32 mouse cellular contexts compared by ENCODE assay signal in the genomic region with DNA sequence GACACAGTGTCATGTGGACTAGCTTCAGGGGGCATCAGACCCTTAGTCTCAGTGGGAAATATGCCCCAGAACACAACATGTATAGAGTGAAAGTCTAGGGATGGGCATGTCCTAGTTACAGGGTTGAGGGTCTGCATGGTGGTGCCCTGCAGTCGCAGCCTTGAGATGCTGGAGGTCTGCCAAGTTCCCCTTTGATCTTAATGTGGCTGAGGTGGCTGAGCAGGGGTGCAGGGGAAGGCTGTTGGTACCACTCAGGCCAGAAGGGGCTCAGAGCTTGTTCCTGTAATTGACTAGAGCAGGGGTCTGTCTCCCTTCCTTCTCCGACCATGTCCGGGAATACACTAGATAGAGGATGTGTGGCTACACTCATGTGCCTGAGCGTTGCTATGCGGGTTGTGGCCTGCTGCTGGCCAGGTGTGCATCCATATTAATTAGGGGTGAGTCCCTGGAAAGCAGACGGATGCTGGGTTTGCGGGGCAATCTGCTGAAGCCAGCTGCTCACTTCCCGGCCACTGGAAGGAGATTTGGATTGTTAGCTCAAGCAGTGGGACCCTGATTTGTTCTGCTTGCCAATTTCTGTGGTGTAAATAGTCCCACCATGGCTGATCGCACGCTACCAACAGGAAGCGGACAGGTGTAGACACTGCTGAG. TPM values are rescaled to one million over a fixed set of nuclear protein-coding genes. Genes with fewer than 3 reads are reported as not detected.
DNase-seq lines count a peak whose midpoint lies in the region; ATAC-seq and TF ChIP-seq lines count a peak whose summit lies in the region.
"Had no signal": no experiment of that assay in that cellular context is flagged by ENCODE, and none has a peak within 500 bp of the region (broad histone marks: within the 10 kb centered on the region; RNA-seq: fewer than 3 reads in every experiment).

No protein-coding gene starts in this region.

- DNase-seq in cerebellum, postnatal 10 days: peak; percentile 37 to 38
- no peak for DNase-seq in cerebellum, adult 11-12 months
- DNase-seq in midbrain, embryonic 11.5 days (ENCODE audit: low spot score, missing footprints): peak; percentile 81
- no peak for DNase-seq in midbrain, postnatal 0 days (ENCODE audit: low spot score)
- peak; percentile 15 for DNase-seq in adrenal gland, postnatal 25 days
- no peak for DNase-seq in layer of hippocampus, adult 8-10 months (ENCODE audit: low spot score in 2 of 2)
- DNase-seq: B cell, adult 2 months; cerebellum, adult 8-10 months; gastrocnemius, postnatal 25 days; kidney, adult 18-20 months; kidney, postnatal 10 days; thymus, adult 2 months; thymus, postnatal 4 days had no signal

- ATAC-seq in midbrain, embryonic 11.5 days (ENCODE audit: low FRiP score): no peak
- ATAC-seq in midbrain, postnatal 0 days (ENCODE audit: low FRiP score): no peak
- ATAC-seq in megakaryocyte progenitor cell, adult 5-6 weeks (replicated peaks; ENCODE audit: poor library complexity): peak; percentile 46
- no peak for ATAC-seq in intestine, embryonic 15.5 days
- ATAC-seq: forebrain, embryonic 15.5 days; lung, postnatal 0 days; midbrain, embryonic 16.5 days; Patski had no signal

- no peaks in the 10 kb centered on the region; the same call in 1 of the 2 replicates for H3K9me3 ChIP-seq in midbrain, embryonic 11.5 days (ENCODE audit: control insufficient read depth, low read length)
- no peaks in the 10 kb centered on the region for H3K9me3 ChIP-seq in midbrain, postnatal 0 days (ENCODE audit: low read length)
- no peaks in the 10 kb centered on the region for H3K9me3 ChIP-seq in intestine, embryonic 15.5 days
- H3K9me3 ChIP-seq: forebrain, embryonic 15.5 days; G1E; limb, embryonic 10.5 days; stomach, embryonic 15.5 days had no signal

- no peaks in the 10 kb centered on the region for H3K27me3 ChIP-seq in midbrain, embryonic 11.5 days (ENCODE audit: control insufficient read depth, insufficient read depth, low read length)
- H3K27me3 ChIP-seq in midbrain, postnatal 0 days (ENCODE audit: insufficient read depth, low read length): no peaks in the 10 kb centered on the region
- H3K27me3 ChIP-seq in intestine, embryonic 15.5 days (replicated peaks): no peaks in the 10 kb centered on the region
- H3K27me3 ChIP-seq: forebrain, embryonic 15.5 days; stomach, embryonic 15.5 days had no signal

- no peaks in the 10 kb centered on the region for H3K4me1 ChIP-seq in midbrain, embryonic 11.5 days (ENCODE audit: control insufficient read depth, insufficient read depth, low read length)
- H3K4me1 ChIP-seq in midbrain, postnatal 0 days (ENCODE audit: insufficient read depth, low read length): no peaks in the 10 kb centered on the region
- H3K4me1 ChIP-seq in intestine, embryonic 15.5 days (replicated peaks): no peaks in the 10 kb centered on the region
- H3K4me1 ChIP-seq: embryonic facial prominence, embryonic 10.5 days; stomach, embryonic 15.5 days had no signal

- H3K27ac ChIP-seq in midbrain, embryonic 11.5 days (ENCODE audit: low read depth, low read length): no peak overlapping the region
- no peak overlapping the region for H3K27ac ChIP-seq in midbrain, postnatal 0 days (ENCODE audit: low read depth, low read length)
- H3K27ac ChIP-seq in intestine, embryonic 15.5 days: no peak overlapping the region
- H3K27ac ChIP-seq: embryonic facial prominence, embryonic 10.5 days; forebrain, embryonic 15.5 days; limb, embryonic 10.5 days; stomach, embryonic 15.5 days had no signal

- no peak overlapping the region for H3K4me3 ChIP-seq in midbrain, embryonic 11.5 days (ENCODE audit: low read depth, low read length)
- H3K4me3 ChIP-seq in midbrain, postnatal 0 days (ENCODE audit: low read depth, low read length): no peak overlapping the region
- no peak overlapping the region for H3K4me3 ChIP-seq in intestine, embryonic 15.5 days (replicated peaks)
- H3K4me3 ChIP-seq: embryonic facial prominence, embryonic 10.5 days; forebrain, embryonic 15.5 days; limb, embryonic 10.5 days; stomach, embryonic 15.5 days had no signal

- no peak overlapping the region for H3K9ac ChIP-seq in midbrain, embryonic 11.5 days (ENCODE audit: low read length)
- no peak overlapping the region for H3K9ac ChIP-seq in midbrain, postnatal 0 days (replicated peaks; ENCODE audit: low read length, poor library complexity, severe bottlenecking)
- H3K9ac ChIP-seq in intestine, embryonic 15.5 days: no peak overlapping the region
- H3K9ac ChIP-seq: forebrain, embryonic 15.5 days; stomach, embryonic 15.5 days had no signal

- H3K36me3 ChIP-seq in midbrain, embryonic 11.5 days (ENCODE audit: control insufficient read depth, insufficient read depth, low read length): no peaks in the 10 kb centered on the region
- H3K36me3 ChIP-seq in midbrain, postnatal 0 days (ENCODE audit: insufficient read depth, low read length): no peaks in the 10 kb centered on the region
- no peaks in the 10 kb centered on the region for H3K36me3 ChIP-seq in intestine, embryonic 15.5 days
- H3K36me3 ChIP-seq: embryonic facial prominence, embryonic 10.5 days; forebrain, embryonic 15.5 days; G1E; limb, embryonic 10.5 days; stomach, embryonic 15.5 days had no signal

- H3K4me2 ChIP-seq in midbrain, embryonic 11.5 days: no peak overlapping the region
- H3K4me2 ChIP-seq in midbrain, postnatal 0 days (ENCODE audit: low read depth, low read length, poor library complexity, severe bottlenecking): no peak overlapping the region
- no peak overlapping the region for H3K4me2 ChIP-seq in intestine, embryonic 15.5 days (replicated peaks)
- H3K4me2 ChIP-seq: forebrain, embryonic 15.5 days; stomach, embryonic 15.5 days had no signal

- WGBS in midbrain, embryonic 11.5 days: 71% methylated on average over 11 of the region's 11 CpGs
- 48% methylated on average over 11 of the region's 11 CpGs for WGBS in midbrain, postnatal 0 days
- WGBS in intestine, embryonic 15.5 days: 77% methylated on average over 11 of the region's 11 CpGs

- no peak for TF ChIP-seq CTCF in midbrain, postnatal 0 days (IDR thresholded peaks at IDR 0.05)

RNA-seq across cellular contexts. Expression of a gene that starts 41.8 kb away (rescaled TPM):
- 0.15 TPM in 1 of 2 replicates, not detected in the other for polyA plus RNA-seq in midbrain, embryonic 11.5 days (2014; fragmentation: Nextera tagmentation; extraction: Ambion mirVana)
- total RNA-seq in midbrain, postnatal 0 days (2014; rRNA removed): not detected in 2 replicates
- not detected in 2 replicates for polyA plus RNA-seq in midbrain, postnatal 0 days (2015; fragmentation: Nextera tagmentation; extraction: Ambion mirVana)
- not detected in 2 replicates for total RNA-seq in adrenal gland, postnatal 25 days (2021)
- not detected in 2 replicates for total RNA-seq in megakaryocyte progenitor cell, adult 5-6 weeks (2015)
- total RNA-seq in megakaryocyte progenitor cell, adult 5-6 weeks (2017): not detected in 2 replicates
- polyA plus RNA-seq in intestine, embryonic 15.5 days (2015; fragmentation: Nextera tagmentation; extraction: Ambion mirVana): not detected in 2 replicates
- under 1 TPM in 1 of 4 experiments, not detected in 3; 0.31 TPM for total RNA-seq in layer of hippocampus, adult 8-10 months (2022)
- total RNA-seq: CH12.LX; G1E; gastrocnemius, postnatal 25 days; heart, adult 8-10 months; hematopoietic stem cell, adult 5-6 weeks; layer of hippocampus, adult 18-20 months; layer of hippocampus, postnatal 25 days; liver, adult 2 months had no signal
- polyA plus RNA-seq: embryonic facial prominence, embryonic 10.5 days; forebrain, embryonic 15.5 days; G1E; heart, postnatal 0 days; limb, embryonic 10.5 days; liver, adult 2 months; liver, embryonic 16.5 days; lung, postnatal 0 days; midbrain, embryonic 16.5 days; neural tube, embryonic 14.5 days; Patski; stomach, embryonic 15.5 days had no signal

Comparison
In these comparisons a context has a peak if more than half of its experiments do, and no peak if none do; other contexts are left out.
1. DNase-seq: peak in cerebellum, postnatal 10 days (2 of 2), midbrain, embryonic 11.5 days (single experiment) and adrenal gland, postnatal 25 days (single experiment); none in cerebellum, adult 11-12 months (single experiment), midbrain, postnatal 0 days (single experiment) and layer of hippocampus, adult 8-10 months (0 of 2).